Mouse (Mus musculus) v-Abl transformed pro-B cells (cell line): ENCODE measurements around the gene Colgalt1.

Experiments
- in situ Hi-C, 2 experiments: fragments of 400-800 bp; cut with MboI; formaldehyde crosslinking; loops; one replicate each; pipeline ENCODE4 v1.15.1; 2025; ENCODE audit not compliant: unreplicated experiment in 2 of 2

Gene Colgalt1

DNA sequence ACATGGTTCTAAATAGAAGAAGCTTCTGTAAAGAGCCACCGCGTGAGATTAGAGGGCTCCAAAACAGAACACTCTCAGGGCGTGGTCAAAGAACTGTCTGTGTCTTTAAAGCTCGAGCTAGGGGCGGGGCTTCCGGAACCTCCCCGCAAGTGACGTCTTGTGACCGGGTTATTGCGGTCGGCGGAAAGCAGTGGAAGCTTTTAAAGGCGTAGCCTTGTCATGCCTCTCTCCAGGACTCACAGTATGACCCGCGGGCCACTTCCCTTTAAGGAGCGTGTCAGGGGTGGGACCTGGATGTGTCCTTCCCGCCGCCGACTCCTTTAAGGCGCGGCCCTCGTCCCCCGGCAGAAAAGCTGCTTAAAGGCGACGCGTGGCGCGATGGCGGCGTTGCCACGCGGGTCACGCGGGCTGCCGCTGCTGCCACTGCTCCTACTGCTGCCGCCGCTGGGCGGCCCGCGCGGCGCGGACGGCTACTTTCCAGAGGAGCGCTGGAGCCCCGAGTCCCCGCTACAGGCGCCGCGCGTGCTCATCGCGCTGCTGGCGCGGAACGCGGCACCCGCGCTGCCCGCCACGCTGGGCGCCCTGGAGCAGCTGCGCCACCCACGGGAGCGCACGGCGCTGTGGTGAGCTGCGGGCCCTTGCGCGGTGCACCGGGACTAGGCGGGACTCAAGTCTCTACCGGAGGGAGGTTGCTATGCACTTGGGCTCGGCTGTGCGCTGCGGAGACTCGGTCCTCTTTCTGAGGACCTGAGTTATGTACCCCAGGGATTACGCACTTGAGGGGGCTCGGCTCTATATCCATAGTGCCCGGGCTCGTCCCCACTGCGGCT lies at the start of gene Colgalt1:
Gene Colgalt1 (plus strand): TSS at position 177 of the 830 bp plus-strand sequence.
- in situ Hi-C loops, result no loop called here

DNA sequence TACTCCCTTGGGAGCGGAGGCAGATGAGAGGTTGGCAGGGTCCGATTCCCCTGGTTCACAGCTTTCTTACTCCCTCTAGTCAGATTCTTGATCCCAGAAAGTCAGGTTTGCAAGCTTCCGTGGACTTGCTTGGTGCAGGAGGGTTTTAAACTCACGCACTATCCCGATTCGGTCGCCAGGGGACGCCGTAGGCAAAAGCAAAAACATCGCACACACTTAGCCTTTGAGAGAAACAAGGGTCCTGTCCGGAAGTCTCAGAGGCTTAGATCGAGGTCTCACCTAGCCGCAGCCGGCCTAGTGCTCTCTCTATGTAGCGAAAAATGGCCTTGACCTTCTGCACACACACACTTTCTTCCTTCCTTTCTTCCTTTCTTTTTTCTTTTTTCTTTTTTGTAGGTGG lies 49.4 kb upstream of the Colgalt1 start:
- in situ Hi-C loops, result loop anchor here (5.0 kb wide), 3 partner anchors 36 to 101 kb away; partner anchors contain the start of gene Fam129c (in 2 of the 2)

DNA sequence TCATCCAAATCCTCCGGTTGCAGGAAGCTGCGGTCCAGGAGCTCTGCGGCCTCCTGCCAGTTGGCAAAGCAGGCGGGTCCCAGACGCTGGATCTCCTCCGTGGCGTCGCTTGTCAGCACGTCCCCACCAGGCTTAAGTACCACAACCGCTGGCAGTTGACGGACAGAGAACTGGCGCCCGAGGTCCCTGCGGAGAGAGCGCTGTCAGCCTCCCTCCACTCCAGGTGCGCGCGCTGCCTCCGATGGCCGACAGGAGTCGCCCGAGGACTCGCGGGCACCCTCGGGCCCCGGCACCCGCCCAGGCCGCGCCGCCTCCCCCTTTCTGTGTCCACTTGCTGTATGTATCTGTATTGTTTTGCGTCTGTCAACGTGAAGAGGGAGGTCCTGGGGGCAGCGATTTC lies 48.0 kb upstream of the Colgalt1 start:
- in situ Hi-C loops, result loop anchor here (5.0 kb wide), 3 partner anchors 35 to 100 kb away; partner anchors contain the start of gene Fam129c (in 2 of the 2)

DNA sequence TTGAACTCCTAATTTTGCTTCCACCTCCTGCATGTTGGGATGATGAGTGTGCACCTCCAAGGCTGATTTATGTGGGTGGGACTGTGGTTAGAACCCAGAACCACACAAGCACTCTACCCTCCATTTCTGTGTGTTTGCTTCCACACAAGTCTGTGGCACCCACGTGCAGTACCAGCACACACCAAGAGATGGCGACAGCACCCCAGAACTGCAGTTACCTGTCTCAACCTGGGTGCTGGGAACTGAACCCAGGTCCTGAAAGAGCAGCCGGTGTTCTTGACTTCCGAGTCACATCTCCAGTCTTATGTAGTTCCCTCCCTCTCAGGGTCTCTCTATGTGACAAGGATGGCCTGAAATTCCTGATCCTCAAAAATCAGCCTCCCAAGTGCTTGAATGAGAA lies 46.8 kb upstream of the Colgalt1 start:
- in situ Hi-C loops, result loop anchor here (5.0 kb wide), 3 partner anchors 33 to 98 kb away; partner anchors contain the start of gene Fam129c (in 2 of the 2)

DNA sequence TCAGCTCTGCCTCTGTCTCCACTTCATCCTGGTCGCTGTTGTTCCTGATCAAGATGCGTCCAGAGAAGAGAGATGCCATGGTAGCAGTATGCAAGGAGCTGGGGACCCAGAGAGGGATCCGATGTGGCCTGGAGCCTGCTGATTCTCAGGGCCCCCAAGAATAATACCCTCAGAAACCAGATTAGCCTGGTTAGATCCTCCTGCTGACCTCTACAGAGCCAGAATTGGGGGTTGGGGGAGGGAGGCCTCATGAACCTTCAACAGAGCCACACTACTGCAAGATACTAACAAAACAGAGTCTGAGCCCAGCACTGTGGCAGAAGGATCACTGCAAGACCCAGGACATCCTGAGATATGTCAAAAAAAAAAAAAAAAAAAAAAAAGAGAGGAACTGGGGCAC lies 44.3 kb upstream of the Colgalt1 start, which contains the start of gene Nxnl1:
Gene Nxnl1 (minus strand): TSS at position 101 of the 400 bp plus-strand sequence.
- in situ Hi-C loops, result no loop called here

DNA sequence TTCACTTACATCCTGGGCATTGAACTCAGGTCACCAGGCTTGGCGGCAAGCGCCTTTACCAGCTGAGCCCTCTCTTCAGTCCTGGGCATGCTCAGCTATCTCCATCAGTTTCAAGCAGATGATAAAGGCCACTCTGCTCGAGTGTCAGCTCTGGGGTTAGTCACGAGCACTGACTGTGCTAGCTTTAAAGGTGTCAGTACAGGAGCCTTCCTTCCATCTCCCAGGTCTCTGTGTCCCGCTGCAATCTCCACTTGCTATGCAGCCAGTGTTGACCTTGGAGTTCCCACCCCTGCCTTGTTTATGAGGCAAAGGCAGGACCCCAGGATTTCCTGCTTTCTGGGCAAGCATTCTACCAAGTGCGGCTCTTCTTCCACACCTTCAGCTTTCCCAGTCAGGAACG lies 43.2 kb upstream of the Colgalt1 start:
- in situ Hi-C loops, result no loop called here

DNA sequence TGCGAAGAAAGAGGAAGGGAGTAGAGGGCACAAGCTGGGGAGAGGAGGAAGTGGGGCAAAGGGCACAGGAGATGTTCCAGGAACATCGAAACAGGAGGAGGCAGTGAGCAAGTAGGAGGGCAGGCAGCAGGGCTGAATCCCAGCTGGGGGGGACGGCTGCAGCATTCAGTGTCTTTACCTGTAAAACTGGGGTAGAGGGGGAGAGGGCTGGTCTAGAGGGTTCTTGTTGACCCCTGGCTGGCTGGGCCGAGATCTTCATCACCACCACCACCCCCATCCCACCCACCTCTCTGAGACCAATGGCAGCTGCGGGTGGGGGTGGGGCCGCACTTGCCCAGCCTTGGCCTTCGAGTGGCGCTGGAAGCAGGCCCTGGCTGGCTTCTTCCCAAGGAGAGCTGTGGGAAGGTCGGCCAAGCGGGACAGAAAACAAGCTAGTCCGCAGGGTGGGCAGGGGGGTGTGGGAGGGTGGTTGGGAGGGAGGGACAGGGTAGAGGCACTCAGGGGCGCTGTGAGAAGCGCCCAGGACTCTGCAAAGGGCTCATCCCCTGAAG lies 42.3 kb upstream of the Colgalt1 start, which contains the start of gene Slc27a1:
Gene Slc27a1 (plus strand): TSS at position 496 of the 551 bp plus-strand sequence.
- in situ Hi-C loops, result no loop called here

DNA sequence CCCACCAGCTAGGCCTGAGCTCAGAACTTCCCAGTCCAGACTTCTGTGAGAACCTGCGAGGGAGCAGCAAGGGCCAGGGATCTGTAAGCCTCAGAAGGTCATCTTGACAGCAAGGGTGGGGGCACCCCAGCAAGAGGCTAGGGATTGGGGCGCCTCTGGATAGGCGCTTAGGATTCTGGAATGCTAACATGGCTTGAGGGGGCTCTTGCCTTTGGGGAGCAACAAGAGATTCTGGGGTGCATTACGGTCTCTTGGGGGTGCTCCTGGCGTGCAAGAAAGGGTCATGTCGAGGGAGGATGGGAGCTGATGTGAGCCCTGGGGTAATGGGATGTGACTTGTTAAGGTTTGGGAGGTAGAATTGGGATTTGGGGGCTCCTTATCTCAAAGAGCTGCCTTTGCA lies 41.9 kb upstream of the Colgalt1 start:
- in situ Hi-C loops, result no loop called here

DNA sequence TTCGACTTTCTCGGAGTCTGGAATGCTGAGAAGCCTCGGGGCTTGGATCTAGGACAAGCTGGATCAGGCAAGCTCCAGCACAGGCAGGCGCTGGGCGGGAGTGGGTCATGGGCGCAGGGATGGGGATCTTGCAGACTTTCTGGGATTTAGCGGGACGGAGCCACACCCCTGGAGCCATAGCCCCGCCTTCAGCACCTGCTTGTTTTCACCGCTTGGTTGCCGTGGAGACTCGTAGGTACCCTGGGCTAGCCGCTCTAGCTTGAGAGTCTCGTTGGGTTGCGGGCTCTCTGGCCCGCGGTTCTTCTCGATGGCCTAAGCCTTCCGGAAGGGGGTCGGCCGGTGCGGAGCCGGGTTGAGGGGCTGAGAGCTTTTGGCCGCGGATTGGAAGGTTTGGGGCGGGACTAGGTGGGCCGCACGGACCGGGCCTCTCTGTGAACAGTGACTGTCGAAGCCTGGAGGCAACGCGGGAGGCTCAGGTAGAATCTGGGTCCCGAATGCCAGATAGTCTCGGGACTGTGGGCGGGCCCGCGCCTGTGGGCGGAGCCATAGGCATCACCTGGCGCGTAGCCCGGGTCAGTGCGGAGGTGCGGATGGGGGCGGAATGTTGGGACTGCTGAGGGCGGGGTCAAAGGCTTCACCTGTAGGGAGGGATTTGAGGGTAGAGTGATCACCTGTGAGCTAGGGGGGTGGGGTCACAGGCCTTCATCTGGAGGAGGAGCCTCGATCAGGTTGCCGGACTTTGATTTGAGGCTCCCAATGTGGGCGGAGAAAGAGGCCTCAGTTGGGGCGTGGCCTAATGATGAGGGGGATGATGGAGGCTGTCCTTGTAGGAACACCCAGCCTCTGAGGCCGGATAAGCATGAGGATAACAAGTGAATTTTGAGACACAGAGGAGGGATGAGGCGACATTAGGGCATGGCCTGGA lies 41.2 kb upstream of the Colgalt1 start:
- in situ Hi-C loops, result no loop called here

DNA sequence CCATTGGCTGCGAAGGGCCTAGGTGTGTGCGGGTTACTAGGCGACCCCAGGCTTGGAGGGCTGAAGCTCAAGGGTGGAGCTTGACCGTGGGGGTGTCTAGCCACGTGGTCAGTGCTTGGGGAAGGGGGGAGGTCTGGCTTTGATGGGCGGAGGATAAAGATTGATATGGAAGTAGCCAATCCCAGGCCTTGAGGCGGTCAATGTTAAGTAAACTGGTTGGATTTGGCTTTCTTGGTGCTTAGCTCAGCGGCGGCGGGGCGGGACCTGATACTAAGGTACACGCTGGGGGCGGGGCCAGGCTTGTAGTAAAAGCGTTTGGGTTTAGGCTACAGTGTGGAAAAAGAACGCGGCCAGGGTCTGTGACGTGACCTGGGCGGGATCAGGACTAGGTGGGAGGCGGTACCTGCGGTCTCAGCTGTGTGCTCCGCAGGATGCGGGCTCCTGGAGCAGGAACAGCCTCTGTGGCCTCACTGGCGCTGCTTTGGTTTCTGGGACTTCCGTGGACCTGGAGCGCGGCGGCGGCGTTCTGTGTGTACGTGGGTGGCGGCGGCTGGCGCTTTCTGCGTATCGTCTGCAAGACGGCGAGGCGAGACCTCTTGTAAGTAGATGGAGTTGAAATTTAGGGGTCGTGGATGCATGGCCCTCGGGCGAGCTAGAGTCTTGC lies 40.4 kb upstream of the Colgalt1 start:
- in situ Hi-C loops, result no loop called here

DNA sequence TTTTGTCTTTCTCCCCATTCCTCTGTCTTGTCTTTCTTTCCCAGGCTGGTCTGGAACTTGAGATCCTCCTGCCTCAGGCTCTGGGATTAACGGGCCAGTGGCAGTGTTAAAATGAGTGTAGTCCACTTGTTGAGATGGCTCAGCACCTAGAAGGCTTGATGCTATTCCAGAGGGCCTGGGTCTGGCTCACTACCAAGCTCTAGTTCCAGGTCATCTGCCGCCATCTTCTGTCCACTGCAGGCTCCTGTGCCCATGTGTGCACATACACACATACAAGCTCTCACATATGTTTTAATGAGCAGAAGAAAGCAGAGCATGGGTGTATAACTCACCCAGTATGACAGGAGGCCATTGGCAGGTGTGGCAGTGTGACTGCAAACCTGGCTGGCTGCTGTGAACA lies 38.7 kb upstream of the Colgalt1 start:
- in situ Hi-C loops, result no loop called here

DNA sequence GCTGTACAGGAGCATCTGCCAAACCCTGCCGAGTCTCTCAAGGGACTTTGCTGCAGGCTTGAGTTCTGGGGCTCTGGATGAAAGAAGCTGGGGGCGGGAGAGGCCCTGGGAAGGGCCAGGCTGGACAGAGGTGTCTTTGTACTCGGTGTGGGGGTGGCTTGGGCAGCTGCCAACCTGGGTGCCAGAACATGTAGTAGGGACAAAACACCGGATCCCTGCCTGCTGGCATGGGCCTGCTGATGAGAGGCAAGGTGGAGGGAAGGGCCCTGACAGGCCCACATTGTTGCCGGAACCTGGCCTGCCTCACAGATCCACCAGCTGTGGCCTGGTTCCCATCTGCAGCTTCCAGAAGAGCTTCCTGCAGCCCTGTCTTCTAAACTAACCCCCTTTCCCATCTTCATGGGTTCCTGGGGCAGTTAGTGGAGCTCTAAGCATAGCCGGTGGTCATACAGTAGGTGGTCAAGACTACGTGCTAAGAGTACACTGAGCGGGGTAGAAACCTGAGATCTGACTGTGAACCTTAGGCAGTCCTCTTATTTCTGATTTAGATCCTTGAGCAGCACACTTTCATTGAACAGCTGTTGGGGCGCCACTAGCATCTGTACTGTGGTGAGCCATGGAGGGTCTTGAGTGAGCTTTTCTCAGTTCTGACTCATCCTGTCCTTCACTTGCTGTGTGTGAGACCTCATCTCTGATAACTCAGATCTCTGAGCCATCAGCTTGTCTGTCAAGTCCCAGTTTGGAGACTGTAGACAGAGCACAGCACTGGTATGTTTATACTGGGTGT lies 37.8 kb upstream of the Colgalt1 start:
- in situ Hi-C loops, result no loop called here

DNA sequence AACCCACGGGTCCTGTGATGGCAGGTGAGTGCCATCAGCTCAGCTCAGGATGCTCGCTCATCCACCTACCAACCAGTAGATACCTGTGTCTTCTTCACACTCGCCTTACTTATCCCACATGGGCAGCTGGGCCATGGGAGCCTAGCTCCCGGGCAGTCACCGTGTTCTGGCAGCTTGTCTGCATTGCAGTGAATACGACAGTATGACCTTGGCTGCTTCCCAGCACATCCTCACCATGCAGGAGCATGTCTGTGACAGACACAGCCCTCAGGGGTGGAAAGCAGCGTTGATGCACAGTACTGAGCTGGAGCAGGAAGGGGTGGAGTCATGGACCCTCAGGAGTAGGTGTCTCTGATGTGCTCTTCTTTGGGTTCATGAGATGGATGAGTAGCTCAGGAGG lies 36.4 kb upstream of the Colgalt1 start:
- in situ Hi-C loops, result no loop called here

DNA sequence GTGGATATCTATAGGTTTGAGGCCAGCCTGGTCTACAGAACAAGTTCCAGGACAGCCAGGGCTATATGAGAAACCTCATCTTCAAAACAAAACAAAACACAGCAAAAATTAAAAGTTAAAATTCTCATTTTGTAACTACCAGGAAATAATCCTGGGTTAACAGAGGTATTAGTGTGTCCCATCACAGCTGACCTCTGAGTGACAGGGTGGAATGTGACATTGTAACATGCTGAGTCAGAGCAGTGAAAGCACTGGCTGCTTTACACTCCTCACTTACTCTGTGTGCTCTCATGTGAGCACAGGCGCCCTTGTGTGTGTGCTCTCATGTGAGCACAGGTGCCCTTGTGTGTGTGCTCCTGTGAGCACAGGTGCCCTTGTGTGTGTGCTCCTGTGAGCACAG lies 35.8 kb upstream of the Colgalt1 start:
- in situ Hi-C loops, result no loop called here

DNA sequence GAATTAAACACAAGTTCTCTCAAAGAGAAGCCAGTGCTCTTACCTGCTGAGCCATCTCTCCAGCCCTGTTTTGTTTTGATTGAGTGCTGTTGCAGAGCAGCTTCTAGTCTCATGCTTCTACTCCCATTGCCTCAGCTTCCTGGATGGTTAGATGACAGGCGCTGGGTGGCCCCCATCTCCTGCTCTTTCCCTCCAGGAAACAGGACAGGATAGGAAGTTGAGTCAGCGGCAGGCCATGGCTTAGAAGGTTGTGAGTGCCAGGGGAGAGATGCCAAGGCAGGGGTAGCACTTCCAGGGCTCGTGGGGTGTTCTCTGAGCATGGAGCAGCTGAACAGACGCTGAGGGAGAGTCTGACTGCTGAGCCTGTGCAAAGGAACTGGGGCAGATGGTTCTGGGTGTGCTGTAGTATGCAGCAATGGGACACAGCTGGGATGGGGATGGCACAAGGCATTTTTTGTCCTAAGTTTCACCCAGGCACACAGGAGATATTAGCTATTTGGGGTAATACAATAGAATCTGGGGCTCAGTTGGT lies 32.9 kb upstream of the Colgalt1 start:
- in situ Hi-C loops, result no loop called here

DNA sequence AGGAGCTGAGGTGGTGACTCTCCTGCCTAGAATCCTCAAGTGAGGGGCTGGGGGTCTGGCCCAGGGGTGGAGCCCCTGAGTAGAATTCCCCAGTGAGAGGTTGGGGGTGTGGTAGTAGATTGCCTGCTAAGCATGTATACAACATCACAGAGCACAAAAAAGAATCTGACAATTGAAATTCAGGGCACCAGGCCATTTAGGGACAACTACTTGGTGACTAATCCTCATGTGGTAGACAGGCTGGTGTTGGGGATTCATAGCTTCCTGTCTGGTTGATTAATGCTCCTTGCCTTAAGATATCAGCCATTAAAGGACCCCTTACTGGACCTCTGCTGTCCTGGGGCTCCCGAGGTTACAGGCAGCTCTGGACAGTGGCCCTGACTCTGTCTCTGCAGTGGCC lies 31.8 kb upstream of the Colgalt1 start:
- in situ Hi-C loops, result no loop called here

DNA sequence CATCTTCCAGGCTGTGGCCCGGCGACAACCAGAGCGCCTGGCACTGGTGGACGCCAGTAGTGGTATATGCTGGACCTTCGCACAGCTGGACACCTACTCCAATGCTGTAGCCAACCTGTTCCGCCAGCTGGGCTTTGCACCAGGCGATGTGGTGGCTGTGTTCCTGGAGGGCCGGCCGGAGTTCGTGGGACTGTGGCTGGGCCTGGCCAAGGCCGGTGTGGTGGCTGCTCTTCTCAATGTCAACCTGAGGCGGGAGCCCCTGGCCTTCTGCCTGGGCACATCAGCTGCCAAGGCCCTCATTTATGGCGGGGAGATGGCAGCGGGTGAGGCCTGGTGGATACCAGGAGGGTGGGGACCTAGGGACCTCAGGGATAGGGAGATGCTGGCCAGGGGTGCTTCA lies 31.3 kb upstream of the Colgalt1 start:
- in situ Hi-C loops, result no loop called here

DNA sequence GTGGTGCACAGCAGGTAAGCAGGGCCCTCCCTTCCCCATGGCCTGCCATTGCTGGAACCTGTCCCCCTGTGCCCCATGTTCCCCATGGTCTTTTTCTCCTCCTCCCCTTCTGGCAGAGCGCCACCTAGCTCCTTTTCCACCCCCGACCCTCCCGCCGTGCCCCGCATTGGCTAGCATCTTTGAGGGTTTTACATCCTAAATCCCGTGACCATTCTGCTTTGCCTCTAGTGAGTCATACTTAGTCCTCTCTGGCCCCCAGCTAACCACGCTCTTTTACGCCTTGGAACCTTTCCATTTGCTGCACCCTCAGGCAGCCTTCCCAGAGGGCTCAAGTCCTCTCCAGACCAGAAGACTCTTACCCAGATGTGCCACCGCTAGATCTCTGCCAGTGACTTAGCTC lies 30.6 kb upstream of the Colgalt1 start:
- in situ Hi-C loops, result no loop called here

DNA sequence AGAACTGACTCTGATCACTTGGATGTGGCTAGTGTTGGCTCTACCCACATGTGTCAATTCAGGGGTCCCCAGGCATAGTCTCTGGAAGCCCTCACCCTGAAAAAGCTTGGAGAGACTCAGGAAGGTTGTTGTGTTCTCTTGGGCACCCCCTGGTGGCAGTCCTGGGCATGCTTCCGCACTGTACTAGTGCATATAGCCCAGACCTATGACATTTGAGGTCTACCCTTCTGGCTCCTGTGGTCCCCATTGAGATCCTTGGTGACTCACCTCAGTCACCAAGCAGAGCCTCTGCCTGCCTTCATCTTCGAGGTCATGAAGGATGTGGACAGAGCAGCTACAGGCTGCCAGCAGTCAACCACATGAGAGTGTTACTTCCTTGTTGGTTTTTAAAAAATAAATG lies 23.9 kb upstream of the Colgalt1 start:
- in situ Hi-C loops, result no loop called here
